Mouse (Mus musculus) heart, embryonic 14.5 days (tissue): ENCODE measurements around the gene Ephx3. TPM values are rescaled to one million over a fixed set of nuclear protein-coding genes. Genes with fewer than 3 reads are reported as not detected.

Experiments used
- polyA plus RNA-seq: library from polyadenylated mRNA; unstranded; fragments of >200 nt; fragmentation: Nextera tagmentation; extraction: Ambion mirVana; gene quantifications from 2 replicates; pipeline ENCODE4 v1.2.1, GENCODE M21; 2014

Ephx3 gene
- polyA plus RNA-seq, 1 experiment from 2014 or later = 0.30 TPM

Other genes with a start within 250 kb of the Ephx3 start
- 23.2 and 24.1 TPM in 2 replicates for gene Rrp1b, start 153.4 kb downstream of the Ephx3 start, polyA plus RNA-seq
- gene Hsf2bp, start 153.2 kb downstream of the Ephx3 start, polyA plus RNA-seq = 0.11 and 0.49 TPM in 2 replicates
- gene Notch3, start 22.7 kb downstream of the Ephx3 start, polyA plus RNA-seq = 5.1 and 6.6 TPM in 2 replicates
- 54.7 and 57.0 TPM in 2 replicates for gene Brd4, start 95.2 kb upstream of the Ephx3 start, polyA plus RNA-seq
- gene Akap8, start 131.7 kb upstream of the Ephx3 start, polyA plus RNA-seq = 33.0 and 34.9 TPM in 2 replicates
- 83.5 and 84.1 TPM in 2 replicates for gene Akap8l, start 161.1 kb upstream of the Ephx3 start, polyA plus RNA-seq
- 18.2 and 19.5 TPM in 2 replicates for gene Wiz, start 199.9 kb upstream of the Ephx3 start, polyA plus RNA-seq
- gene Rasal3, start 214.0 kb upstream of the Ephx3 start, polyA plus RNA-seq = 0.67 and 0.76 TPM in 2 replicates
- not detected in 2 replicates for gene Pglyrp2, start 234.6 kb upstream of the Ephx3 start, polyA plus RNA-seq